Mouse (Mus musculus): ENCODE data around the gene 2200002J24Rik.

2200002J24Rik gene

DNA sequence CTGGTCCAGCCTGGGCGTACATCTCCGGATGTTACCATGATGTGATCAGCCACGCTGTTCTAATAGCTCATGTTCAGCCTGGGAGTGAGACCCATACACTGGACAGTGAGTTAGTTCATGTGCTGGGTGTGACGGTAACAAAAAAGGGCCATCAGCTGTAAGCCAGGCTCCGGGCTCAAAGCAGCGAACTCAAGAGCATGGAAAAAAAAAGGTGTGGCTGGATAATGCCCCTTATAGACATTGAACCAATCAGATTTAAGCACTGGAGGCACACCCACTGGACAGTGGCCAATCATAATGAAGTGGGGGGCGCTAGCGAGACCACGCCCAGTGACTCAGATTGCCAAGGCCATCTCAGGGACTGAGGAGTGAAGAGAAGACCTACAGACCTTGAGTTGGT lies at the start of gene 2200002J24Rik:
TSS of gene 2200002J24Rik (plus strand) at position 338 of the 400 bp plus-strand sequence.
- DNase-seq = peak in 1 of 2 experiments; percentile 5

DNA sequence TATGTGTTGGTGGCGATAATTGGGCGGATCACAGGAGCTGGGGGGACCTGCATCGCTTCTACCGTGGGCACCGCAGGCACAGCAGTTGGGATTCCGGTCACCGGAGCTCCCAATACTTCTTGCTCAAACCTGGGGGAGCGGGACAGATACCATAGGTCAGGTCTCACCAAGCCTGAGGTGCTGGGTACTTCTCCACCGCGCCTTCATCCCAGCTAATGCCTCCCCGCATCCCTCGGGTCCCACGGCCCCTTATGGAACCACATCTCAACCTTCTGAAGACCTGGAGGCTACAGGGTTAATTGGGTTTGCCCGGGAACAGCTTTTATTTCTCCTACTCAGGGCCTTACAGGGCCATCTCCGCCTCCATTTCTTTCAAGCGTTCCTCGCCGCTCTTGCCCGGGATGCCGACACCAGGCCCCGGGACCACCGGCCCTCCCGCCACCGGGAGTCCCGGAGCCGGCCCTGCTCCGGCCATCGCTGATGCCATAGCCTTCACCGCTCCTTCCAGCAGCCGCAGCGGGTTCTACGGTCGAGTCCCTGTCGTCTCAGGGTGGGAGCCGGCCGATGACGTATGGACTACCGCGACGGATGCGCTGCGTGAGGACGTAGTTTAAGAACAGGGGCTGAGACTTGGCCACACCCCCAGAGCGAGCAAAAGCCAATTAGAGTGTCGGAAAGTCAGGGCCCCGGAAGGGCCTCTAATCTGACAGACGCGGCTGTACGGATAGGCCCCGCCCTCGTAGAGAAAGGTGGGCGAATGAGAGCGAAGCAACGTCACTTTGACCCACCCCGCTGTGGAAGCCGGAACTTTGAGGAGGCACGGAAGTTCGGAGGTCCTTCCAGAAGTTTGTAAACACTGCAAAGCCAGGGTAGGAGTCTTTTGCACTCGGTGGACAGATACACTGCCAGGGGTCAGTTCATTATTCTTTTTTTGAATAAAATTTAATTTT lies 48.9 kb upstream of the 2200002J24Rik start, which contains the start of gene Rbm42:
TSS of gene Rbm42 (minus strand) at position 727 of the 950 bp plus-strand sequence.
- DNase-seq = peak; percentile 96 to 98

DNA sequence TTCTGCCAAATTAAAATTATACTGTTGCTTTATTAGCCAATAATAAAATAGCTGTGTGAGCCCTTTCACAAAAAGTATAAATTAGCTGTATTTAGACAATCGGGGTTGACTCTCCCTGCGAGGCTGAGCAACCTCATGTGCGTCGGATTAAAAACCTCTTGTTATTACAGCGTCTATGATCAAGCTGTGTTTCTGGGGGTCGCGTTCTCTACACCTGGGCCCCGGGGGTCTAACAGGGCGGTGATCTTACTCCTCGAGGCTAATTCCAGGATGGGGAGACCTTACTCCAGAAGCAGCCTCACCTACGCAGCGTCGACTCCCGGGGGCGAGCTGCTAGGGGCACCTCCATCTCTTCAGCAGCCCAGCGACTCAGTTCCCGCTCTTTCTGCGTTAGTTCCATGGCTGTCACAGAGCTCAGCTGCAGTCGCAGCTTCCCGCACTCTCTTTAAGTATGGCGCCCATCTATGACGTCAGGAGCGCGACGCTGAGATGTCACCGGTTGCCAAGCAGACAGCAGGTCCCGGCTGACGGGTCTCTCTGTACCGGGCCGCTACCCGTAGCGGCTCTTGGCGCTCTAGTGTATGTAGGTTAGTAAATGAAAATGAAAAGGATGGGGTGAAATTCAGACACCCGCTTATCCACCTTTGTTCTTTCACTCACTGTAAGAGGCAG lies 34.1 kb upstream of the 2200002J24Rik start, which contains the start of gene Haus5:
TSS of gene Haus5 (minus strand) at position 466 of the 672 bp plus-strand sequence.
- DNase-seq = peak; percentile 96 to 97

DNA sequence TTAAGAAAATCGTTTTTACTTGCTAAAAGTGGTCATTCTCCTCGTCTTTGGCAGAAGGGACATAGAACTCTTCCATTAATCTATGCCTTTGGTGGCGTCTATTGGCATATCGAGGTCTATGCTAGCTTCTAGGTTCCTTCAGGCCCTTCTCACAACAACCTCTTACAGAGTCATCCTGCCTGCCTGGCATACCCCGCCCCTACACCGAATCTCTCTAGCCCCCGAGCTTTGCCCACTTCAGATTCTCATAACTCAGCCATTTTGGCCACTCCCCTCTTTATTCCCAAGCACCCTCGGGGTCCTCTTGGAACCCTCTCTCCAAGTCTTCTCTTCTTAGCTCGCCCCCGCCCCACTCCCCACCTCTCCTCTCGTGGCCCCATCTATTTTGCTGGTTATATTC lies 33.4 kb upstream of the 2200002J24Rik start:
- peak; percentile 24 to 29 for DNase-seq

DNA sequence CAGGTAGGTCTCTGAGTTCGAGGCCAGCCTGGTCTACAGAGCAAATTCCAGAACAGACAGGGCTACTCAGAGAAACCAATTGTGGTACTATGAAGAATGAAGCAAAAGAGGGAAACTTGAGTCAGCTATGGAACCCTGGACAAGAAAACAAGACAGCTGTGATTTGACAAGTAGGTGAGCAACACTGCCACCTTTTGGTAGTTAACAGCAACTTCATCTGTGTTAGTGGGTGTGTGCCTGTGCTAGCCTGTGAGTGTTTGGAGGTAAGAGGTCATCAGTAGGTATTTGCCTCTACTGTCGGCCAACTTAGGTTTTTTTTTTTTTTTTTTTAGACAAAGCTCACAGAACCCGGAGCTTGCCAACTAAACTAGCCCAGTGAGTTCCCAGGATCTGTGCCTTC lies 29.5 kb upstream of the 2200002J24Rik start:
- DNase-seq = peak; percentile 24 to 34

DNA sequence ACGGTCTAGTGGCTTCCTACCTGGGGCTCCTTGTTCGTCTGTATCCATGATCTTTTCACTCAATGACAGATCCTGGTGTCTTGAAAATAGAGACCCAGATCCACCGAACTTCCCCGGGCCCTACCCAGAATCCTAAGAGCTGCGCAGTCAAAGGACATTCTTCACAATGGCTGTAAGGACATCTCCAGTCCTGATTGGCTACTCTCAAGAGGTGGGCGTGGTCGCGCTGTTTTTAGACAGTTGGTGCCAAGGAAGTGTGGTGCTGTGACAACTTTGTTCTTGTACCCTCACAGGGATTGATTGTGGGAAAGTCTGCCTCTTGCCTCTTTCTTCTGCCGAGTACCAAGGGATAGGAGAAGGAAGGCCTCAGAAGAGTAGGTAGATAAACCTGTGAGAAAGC lies 27.2 kb upstream of the 2200002J24Rik start, which contains the start of gene Pmis2:
TSS of gene Pmis2 (minus strand) at position 126 of the 400 bp plus-strand sequence.
- DNase-seq = no peak

DNA sequence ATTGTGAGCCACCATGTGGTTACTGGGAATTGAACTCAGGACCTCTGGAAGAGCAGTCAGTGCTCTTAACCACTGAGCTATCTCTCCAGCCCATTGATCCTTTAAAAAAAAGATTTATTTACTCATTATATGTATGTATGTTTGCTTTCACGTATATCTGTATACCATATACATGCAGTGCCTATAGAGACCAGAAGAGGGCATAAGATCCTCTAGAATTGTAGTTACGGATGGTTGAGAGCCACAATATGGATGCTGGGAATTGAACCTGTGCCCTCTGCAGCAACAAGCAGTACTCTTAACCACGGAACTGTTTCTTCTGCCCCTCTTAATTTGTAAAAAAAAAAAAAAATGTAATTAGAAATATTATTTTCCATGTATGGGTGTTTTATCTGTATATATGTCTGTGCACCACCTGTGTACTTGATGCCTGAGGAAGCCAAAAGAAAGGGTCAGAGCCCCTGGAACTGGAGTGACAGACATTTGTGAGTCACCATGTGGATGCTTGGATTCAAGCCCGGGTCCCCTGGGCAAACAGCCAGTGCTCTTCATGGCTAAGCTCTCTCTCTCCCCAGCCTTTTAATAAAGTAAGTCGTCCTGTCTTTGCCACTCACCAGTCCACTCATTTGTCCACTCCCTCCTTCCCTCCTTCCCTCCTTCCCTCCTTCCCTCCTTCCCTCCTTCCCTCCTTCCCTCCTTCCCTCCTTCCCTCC lies 20.3 kb upstream of the 2200002J24Rik start:
- no peak for DNase-seq

DNA sequence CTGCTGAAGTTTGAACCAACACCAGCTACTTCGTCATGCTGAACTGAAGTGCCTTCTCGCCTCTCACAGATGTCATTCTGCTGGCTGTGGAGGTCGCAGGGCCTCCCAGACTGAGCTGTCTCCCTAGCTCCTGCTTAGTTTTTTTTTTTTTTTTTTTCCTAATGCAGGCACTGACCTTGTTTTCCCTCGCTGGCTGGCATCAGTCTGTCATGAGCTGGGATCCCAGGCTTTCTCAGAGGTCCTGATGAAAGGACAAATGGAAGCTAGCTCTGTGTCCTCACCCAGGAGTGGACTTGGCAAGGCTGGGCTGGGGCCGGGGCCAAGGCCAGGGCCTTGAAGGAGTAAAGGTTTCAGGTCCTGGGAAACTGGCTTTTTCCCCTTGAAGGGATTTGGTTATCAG lies 16.8 kb upstream of the 2200002J24Rik start:
- no peak for DNase-seq

DNA sequence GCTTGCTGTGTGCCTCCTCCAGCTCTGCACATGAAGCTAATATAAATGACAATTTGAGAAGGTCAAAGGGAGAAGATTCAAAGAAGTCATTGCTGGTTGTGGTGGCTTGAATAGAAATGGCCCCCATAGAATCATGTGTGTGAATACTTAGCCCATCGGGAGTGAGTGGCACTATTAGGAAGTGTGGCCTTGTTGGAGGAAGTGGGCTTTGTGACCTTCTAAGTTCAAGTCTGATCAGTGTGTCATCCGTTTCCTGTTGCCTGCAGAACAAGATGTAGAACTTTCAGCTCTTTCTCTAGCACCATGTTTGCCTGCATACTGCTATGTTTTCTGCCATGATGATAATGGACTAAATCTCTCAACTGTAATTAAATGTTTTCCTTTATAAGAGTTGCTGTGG lies 15.3 kb upstream of the 2200002J24Rik start:
- no peak for DNase-seq

DNA sequence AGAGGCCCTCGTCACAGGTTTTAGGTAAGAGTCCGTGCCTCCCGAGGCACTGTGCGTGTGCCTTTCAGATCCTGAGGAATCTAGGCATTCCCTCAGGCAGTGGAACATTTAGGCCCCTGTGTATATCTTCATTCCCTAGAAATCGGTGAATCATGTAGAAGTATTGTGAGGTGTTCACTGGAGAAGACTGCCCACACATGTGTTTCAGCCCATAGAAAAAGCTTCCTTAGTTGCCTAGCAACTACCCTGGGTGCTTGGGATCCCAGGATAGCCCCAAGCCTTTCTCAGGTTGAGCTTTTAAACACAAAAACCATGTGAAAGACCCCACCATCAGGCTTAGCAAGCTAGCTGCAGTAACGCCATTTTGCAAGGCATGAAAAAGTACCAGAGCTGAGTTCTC lies 10.4 kb upstream of the 2200002J24Rik start:
- no peak for DNase-seq

DNA sequence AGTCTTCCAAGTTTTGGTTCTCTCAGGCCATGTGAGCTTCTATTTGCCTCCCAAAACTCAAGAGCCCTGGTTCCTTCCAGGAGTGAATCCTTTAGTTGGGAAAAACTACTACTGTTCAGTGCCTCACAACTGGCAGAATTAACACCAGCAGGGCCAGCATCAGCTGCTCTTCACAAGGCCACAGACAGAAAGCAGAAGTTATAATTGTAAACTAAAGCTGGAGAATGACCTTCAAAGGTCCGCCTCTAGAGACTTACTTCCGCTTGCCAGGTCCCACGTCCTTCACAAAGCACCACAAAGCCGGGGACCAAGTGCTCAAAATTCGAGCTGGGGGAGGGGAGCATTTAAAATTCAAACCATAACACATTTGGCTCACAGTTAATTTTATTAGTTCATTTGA lies 625 bp upstream of the 2200002J24Rik start:
- peak; percentile 53 to 56 for DNase-seq

DNA sequence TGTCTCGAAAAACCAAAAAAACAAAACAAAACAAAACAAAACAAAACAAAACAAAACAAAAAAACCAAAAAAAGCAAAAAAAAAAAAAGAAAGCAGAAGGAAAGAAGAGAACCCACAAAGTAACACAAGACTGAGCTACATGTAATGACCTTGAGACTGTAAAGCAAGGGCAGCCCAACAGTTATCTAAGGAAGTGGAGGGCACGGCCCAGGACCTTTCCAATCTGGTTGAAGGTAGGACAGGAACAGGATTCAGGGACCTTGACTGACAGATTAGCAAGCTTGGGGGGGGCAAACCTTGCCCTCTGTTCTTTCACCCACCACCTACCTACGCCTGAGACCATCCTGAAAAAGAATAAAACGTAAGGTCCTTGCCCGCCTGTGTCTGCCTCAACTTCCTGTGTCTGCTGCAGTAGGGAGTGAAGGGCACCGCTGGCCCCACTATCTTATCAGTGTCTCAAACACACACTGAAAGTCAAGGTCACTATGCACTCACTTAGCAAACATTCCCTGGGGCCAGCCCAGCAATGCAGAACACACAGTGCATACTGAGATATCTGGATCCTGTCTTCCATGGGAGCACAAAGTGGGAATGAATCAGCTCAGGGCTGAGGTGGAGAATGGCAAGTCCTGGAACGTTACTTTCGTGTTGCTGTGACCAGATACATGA lies 7.6 kb downstream of the 2200002J24Rik start:
- no peak for DNase-seq

DNA sequence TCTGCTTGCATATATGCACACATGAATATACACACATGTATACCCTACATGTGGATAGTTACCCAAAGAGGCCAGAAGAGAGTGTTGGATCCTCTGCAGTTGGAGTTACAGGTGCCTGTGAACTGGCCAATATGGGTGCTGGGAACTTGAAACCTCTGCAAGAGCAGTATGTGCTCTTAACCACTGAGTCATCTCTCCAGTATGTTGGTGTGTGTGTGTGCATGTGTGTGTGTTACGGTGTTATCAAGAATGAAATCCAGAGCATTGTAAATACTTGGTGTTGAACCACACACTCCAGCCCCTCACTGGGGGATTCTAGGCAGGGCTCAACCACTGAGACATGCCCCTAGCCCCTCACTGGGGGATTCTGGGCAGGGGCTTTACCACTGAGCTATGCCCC lies 8.7 kb downstream of the 2200002J24Rik start:
- no peak for DNase-seq

DNA sequence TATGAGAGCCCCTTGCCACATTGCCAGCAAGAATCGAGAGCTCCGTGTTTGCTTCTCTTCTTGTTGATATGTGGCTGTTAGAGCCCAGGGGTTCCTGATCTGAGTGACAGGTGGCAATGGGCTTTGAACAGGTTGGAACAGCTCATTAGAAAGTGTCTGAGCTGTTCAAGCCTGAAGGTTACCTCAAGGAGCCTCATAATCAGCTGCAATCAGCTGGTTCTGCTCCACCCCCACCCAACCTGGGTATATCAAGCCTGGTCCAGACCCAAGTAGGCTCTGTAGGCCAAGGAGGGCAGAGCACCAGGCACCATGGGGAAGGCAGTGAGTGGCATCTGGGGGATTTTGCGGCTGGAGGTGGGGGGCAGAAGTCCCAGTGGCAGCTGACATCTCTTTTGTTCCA lies 13.2 kb downstream of the 2200002J24Rik start, which contains the start of gene Atp4a:
TSS of gene Atp4a (plus strand) at position 268 of the 400 bp plus-strand sequence.
- DNase-seq = no peak

DNA sequence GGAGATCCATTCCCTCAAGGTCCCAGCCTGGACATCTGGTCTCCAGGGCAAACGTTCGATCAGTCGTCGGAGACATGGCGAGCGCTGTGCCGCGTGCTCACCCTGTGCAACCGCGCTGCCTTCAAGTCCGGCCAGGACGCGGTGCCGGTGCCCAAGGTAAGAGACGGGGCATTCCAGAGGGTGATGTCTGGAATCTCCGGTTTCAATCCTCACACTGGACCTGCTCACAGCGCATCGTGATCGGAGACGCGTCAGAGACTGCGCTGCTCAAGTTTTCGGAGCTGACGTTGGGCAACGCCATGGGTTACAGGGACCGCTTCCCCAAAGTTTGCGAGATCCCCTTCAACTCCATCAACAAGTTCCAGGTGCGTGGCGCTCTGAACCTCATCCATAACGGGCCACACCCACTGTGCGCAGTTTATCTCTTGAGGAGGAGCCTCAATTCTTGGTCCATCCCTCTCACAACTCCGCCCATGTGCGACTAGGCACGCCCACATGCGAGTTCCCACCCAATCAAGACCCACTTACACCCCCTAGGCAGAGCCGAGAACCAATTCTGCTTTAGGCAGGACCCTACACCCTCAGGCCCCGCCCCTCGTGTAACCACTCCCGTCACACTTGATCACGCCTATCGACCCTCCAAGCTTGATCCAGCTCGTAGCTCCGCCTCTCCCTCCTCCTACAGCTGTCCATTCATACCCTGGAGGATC lies 18.4 kb downstream of the 2200002J24Rik start:
- peak; percentile 88 to 89 for DNase-seq

DNA sequence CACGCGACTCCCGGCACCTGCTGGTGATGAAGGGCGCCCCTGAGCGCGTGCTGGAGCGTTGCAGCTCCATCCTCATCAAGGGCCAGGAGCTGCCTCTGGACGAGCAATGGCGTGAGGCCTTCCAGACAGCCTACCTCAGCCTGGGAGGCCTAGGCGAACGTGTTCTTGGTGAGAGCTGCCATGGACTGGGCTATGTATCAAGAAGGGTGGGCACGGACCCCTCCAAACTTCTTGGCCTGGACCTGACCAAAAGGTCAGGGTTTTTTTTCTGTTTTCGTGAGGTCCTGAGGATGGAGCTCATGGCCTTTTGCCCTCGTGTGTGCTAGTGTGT lies 19.0 kb downstream of the 2200002J24Rik start:
- DNase-seq = no peak

DNA sequence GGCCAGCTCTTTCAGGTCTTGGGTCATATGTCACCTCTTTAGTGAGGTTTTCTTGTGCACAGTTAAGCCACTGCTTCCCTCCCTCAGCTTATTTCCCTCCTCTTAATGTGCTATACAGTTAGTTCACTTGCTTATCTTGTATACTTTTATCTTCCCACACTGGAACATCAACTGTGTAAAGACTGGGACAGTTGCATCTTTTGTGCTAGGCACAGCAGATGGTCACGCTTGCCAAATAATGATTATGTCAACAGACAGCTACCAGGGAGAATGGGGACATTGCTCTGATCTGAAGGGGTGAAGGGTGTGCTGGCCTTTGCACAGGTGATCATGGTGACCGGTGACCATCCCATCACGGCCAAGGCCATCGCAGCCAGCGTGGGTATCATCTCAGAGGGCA lies 20.9 kb downstream of the 2200002J24Rik start:
- no peak for DNase-seq

DNA sequence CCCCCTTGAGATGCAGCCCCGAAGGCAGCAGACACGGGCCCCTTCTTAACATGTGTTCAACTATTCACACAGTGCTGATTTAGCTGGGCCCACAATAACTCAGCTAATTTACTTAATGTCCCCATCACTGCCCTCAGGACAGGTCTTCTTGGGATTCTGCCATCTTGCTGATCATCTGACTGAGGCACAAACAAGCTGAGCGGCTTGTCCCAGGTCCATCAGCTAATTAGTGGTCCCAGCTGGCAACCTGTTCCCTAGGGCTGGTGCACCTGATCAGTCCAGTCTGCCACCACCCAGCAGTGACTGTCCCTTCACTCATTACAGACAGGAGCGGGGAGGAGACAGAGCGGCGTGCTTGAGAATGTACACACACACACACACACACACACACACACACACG lies 22.6 kb downstream of the 2200002J24Rik start:
- DNase-seq = no peak

DNA sequence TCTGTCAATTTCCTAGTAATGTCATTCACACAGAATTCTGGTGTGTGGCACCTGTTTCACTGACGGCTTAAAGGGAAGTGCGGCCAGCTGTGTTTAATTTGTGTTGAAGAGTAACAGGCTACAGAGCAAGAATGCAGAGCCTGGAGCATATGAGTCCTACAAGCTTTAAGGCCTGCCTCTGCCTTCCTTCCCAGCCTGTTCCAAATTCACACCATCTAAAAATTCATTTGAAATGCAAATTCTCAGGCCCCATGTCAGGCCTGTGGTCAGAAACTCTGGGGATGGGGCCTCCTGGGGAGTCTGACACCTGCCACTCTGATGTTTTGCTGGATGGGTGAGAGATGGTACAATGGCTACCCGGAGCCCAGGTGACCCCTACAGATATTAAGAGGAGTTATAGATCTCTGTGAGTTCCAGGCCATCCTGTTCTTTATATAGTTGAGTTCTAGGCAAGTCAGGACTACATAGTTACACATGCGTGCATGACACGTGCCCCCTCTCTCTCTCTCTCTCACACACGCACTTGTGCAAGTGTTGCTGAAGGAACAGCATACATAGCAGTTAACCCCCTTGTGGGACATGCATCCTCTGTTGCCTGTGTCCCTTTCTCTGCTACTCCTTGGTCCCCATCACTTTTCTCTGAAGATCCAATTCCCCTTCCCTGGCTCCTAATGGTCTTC lies 24.7 kb downstream of the 2200002J24Rik start:
- DNase-seq = no peak

DNA sequence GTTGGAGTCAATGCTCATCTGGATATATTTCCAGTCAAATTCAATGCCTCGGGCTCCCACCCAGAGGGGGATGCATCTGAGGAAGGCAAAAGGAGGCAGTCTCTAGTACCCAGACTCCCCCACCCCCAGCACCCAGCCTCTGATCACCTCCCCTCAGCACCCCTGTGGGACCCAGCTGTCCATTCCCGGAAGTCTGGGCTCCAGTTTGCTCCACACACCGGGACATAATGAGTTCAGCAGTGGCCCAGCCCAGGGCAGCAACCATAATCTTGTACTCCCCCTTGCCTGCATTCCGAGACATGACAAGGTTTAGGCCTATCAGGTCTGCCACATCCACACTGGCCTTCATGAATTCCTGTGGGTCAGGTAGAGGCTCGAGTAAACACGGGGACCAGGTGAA lies 29.5 kb downstream of the 2200002J24Rik start:
- DNase-seq = no peak

DNA sequence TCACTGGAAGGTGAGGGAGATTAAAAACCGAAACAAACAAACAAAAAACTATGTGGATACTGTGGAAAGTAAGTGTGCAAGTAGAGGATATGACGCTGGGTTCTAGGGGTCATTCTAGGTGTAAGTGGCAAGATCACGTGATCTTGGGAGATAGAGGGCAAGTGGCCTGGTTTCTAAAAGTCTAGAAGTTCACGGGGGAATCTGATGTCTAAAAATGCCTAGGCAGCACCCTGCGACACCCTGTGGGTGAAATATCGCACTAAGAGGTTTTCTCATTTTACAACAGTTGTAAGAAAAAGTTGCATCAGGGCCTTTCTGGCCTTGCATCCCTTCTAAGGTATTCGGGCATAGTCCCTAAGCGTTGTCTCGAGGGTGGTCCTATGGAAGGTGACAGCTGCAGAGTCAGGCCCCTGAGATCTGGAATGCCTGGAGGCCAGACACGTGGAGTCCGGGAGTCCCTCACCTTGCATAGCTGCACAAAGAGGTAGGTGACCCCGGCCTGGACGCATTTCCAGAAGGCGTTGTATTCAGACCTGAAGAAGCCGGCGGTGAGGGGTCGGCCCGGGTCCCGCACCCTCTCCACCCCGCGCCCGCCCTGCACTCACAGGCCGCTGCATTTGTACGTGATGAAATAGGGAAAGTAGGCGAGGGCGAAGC lies 30.1 kb downstream of the 2200002J24Rik start:
- DNase-seq = no peak
